Mouse (Mus musculus) bone marrow macrophage, adult 2 months (primary cell): Measurements from ENCODE around the gene Mtmr3.

ENCODE experiments used
- CTCF ChIP-seq: IDR thresholded peaks from 2 replicates; pipeline ENCODE4 v1.5.1; 2012; ENCODE audit warnings: low read depth, mild to moderate bottlenecking, low read length, moderate library complexity
- POLR2A ChIP-seq: IDR thresholded peaks from 2 replicates; pipeline ENCODE4 v1.6.1; 2012; ENCODE audit warnings: mild to moderate bottlenecking, low read depth, low read length, borderline replicate concordance

GRCm38 (mm10) chr11:4602691-4603441, 8.2 kb upstream of the Mtmr3 start:
- TF ChIP-seq CTCF (0 out of 2 replicates have a peak, but pooled peaks have one; percentile 12), POLR2A (no peak)
